Mouse (Mus musculus): ENCODE data around the gene Myo10. TPM values are rescaled to one million over a fixed set of nuclear protein-coding genes. Genes with fewer than 3 reads are reported as not detected.

The Myo10 gene
- polyA plus RNA-seq, 1 experiment from 2014 or later: 24.4 TPM

DNA sequence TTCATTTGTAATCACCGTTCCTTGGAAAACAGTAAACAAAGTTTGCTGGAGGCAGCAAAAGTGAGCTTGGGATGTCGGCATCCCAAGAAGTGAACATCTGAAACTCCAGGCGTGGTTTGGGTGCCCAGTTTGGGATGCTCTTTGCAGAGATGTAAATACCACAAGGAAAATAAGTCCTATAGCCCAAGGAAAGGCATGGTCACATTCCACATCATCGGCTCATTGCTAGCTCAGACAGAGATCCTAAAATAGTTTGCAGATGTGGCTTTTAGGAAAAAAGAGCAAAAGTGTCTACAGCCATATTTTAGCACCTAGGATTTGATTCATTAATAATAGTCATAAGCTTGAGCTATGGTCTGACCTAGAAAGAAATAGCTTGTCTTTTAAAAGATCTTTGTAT is 57.3 kb downstream of the Myo10 start:
- Histone ChIP-seq H3K9me3 (ENCODE audit: control insufficient read depth, low read length) (no peaks in the 10 kb centered on the region), H3K9ac (no peak overlapping the region), H3K4me1 (replicated peaks; ENCODE audit: control insufficient read depth, insufficient read depth, low read length) (peaks cover 18% of the 10 kb centered on the region), H3K36me3 (replicated peaks; ENCODE audit: control insufficient read depth, insufficient read depth) (no peaks in the 10 kb centered on the region), H3K27me3 (ENCODE audit: control insufficient read depth, insufficient read depth, low read length) (no peaks in the 10 kb centered on the region), H3K4me2 (replicated peaks) (no peak overlapping the region), H3K27ac (no peak overlapping the region), H3K4me3 (replicated peaks; ENCODE audit: low read length) (no peak overlapping the region)
- DNase-seq (ENCODE audit: low spot score) (no peak), ATAC-seq (ENCODE audit: low FRiP score) (no peak)
- 88% methylated on average over 4 of the region's 4 CpGs for WGBS

DNA sequence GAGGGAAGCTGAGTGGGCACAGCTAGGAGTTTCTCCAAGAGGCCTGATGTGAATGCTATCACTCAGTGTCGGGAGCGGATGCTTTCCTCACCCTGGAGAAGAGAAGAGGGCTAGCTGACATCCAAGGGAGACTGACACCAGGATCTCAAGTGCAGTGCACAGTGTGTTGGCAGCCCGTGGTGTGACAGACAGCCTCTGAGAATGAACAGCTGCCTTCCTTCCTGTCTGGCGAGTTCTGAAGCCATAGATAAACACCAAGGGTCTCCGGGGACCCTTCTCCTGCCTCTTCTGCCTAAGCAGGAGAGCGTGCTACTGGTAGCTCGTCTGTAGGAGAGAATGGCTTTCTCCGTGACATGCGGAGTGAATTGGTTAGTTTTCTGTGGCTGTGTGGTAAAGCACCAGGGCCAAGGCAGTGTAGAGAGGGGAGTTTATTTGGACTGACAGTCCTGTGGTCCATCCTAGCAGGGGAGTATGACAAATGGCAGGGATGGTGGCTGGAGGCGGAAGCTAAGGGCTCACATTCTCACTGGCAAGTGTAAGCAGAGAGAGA is 58.0 kb downstream of the Myo10 start:
- WGBS: 43% methylated on average over 10 of the region's 10 CpGs
- Histone ChIP-seq H3K36me3 (replicated peaks; ENCODE audit: control insufficient read depth, insufficient read depth) (no peaks in the 10 kb centered on the region), H3K4me3 (replicated peaks; ENCODE audit: low read length) (no peak overlapping the region), H3K4me2 (replicated peaks) (no peak overlapping the region), H3K27ac (no peak overlapping the region), H3K27me3 (ENCODE audit: control insufficient read depth, insufficient read depth, low read length) (no peaks in the 10 kb centered on the region), H3K4me1 (replicated peaks; ENCODE audit: control insufficient read depth, insufficient read depth, low read length) (peaks cover 18% of the 10 kb centered on the region), H3K9ac (no peak overlapping the region), H3K9me3 (ENCODE audit: control insufficient read depth, low read length) (no peaks in the 10 kb centered on the region)
- DNase-seq (ENCODE audit: low spot score): no peak
- ATAC-seq (ENCODE audit: low FRiP score): peak; percentile 44; the same call in 1 of the 2 replicates

DNA sequence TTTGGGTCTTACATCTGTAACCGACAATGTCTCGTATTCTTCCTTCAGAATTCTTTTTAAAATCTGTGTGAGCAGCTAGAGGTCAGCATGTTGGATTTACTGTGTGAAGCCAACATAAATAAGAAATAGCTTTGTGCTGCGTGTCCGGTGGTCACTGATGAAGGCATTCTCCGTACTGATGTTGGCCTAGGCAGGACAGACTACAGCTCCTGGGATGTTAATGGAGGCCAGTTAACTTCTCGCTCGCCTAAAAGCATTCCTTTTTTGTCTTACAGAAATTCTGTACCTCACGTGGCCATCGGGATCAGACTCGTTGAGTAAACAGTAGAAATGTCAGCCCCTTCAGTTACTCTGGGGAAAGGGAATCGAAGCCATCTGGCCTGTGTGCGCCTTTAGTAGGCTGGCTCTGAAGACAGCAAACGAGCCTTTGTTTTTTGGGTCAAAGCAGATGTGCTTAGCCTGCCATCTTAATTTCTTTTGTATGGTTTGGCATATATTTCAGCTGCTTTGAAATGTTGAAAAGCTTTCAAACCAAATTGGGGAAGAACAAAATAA is 60.7 kb downstream of the Myo10 start:
- DNase-seq (ENCODE audit: low spot score) (no peak), ATAC-seq (ENCODE audit: low FRiP score) (no peak; the same call in 1 of the 2 replicates)
- 55% methylated on average over 13 of the region's 13 CpGs for WGBS
- H3K4me2 ChIP-seq (replicated peaks): no peak overlapping the region
- no peaks in the 10 kb centered on the region for H3K36me3 ChIP-seq (replicated peaks; ENCODE audit: control insufficient read depth, insufficient read depth)
- H3K27ac ChIP-seq: no peak overlapping the region
- H3K27me3 ChIP-seq (ENCODE audit: control insufficient read depth, insufficient read depth, low read length): no peaks in the 10 kb centered on the region
- H3K9me3 ChIP-seq (ENCODE audit: control insufficient read depth, low read length): no peaks in the 10 kb centered on the region
- peaks cover 11% of the 10 kb centered on the region for H3K4me1 ChIP-seq (replicated peaks; ENCODE audit: control insufficient read depth, insufficient read depth, low read length)
- H3K4me3 ChIP-seq (replicated peaks; ENCODE audit: low read length): no peak overlapping the region
- no peak overlapping the region for H3K9ac ChIP-seq

DNA sequence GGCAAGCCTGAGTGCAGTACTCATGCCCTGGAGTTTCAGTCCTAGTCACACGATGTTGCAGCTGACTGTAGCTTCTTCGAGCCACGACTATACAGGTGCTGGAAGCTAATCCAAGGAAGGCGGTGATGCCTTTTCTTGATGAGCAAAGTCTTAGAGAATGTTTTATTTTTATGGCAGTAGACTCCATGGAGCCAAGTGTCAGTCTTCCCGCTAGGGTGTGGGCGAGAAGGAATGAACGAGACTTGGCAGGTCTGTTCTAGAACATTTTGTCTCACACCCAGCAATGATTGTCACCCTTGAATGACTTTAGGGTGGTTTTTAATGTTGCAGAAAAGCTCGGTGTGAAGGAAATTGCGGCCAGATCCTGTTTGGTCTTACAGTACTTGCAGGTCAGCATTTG is 62.9 kb downstream of the Myo10 start:
- ATAC-seq (ENCODE audit: low FRiP score): no peak
- H3K27ac ChIP-seq: no peak overlapping the region
- 93% methylated on average over 9 of the region's 9 CpGs for WGBS

DNA sequence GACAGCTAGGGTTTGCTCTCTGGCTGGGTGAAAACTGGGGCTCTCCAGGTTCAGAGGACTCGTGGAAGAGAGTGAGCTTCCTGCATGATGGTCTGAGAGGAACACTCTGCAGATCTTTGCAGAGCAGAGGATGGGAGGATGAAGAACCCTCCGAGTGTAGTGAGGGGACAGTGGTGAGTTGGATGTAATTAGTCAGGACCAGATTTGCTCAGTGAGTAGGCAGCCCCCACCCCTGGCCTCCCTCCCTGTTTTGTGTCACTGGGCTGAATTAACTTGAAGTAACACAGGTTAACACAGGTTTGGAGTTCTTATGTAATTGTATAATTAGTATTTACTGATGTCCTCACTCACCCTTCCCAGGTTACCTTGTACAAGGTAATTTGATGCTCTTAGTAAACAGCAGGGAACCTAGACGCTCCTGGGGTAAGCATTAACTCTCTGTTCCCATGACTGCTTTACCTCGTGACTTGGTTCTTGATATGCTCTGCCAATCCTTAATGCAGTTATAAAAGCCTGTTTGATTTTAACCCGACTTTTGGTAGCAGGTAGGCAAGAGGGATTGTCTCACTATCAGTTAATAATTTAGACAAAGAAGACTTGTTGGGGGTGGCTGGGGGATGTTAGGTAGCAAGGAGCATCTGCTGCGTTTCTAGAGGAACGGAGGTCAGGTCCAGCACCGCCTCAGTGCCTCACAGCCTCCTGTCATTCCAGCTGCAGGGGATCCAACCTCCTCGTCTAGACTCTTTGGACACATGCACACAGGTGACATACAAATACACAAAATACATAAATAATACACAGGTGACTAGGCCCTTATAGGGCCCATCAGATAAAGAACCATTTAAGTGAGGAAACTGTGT is 66.3 kb downstream of the Myo10 start:
- H3K4me3 ChIP-seq (replicated peaks; ENCODE audit: low read length): no peak overlapping the region
- H3K9ac ChIP-seq: no peak overlapping the region
- no peaks in the 10 kb centered on the region for H3K9me3 ChIP-seq (ENCODE audit: control insufficient read depth, low read length)
- no peaks in the 10 kb centered on the region for H3K27me3 ChIP-seq (ENCODE audit: control insufficient read depth, insufficient read depth, low read length)
- DNase-seq (ENCODE audit: low spot score): no peak
- H3K4me2 ChIP-seq (replicated peaks): no peak overlapping the region
- H3K4me1 ChIP-seq (replicated peaks; ENCODE audit: control insufficient read depth, insufficient read depth, low read length): peaks cover 12% of the 10 kb centered on the region; the same call in 1 of the 2 replicates
- no peak overlapping the region for H3K27ac ChIP-seq
- no peak for ATAC-seq (ENCODE audit: low FRiP score)
- WGBS: 55% methylated on average over 9 of the region's 9 CpGs
- H3K36me3 ChIP-seq (replicated peaks; ENCODE audit: control insufficient read depth, insufficient read depth): no peaks in the 10 kb centered on the region

More for the DNA sequence above, 62.9 kb downstream of the Myo10 start:
- Histone ChIP-seq H3K9me3 (ENCODE audit: control insufficient read depth, low read length) (no peaks in the 10 kb centered on the region), H3K4me2 (replicated peaks) (no peak overlapping the region), H3K4me3 (replicated peaks; ENCODE audit: low read length) (no peak overlapping the region), H3K27me3 (ENCODE audit: control insufficient read depth, insufficient read depth, low read length) (no peaks in the 10 kb centered on the region), H3K36me3 (replicated peaks; ENCODE audit: control insufficient read depth, insufficient read depth) (no peaks in the 10 kb centered on the region), H3K9ac (no peak overlapping the region), H3K4me1 (replicated peaks; ENCODE audit: control insufficient read depth, insufficient read depth, low read length) (peaks cover 19% of the 10 kb centered on the region)
- DNase-seq (ENCODE audit: low spot score): no peak

DNA sequence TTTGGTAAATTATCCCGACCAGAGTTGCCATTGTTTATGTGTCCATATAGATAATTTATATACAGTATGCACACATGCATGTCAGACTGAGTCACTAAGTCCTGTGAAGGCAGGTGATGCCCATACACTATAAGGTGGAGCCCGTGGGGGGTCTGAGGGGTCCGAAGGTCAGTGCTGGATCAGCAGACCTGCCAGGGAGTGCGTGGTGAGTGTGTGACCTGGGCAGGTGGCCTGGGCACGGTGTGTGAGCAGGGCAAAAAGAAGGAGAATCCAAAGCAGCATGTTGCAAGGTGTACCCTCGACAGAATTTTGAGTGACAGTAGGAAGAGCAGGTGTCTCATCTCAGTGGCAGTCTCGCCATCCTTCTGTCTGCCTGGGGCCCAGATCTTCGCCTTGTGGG is 67.2 kb downstream of the Myo10 start:
- Histone ChIP-seq H3K4me1 (replicated peaks; ENCODE audit: control insufficient read depth, insufficient read depth, low read length) (peaks cover 12% of the 10 kb centered on the region; the same call in 1 of the 2 replicates), H3K36me3 (replicated peaks; ENCODE audit: control insufficient read depth, insufficient read depth) (no peaks in the 10 kb centered on the region), H3K9ac (no peak overlapping the region), H3K27me3 (ENCODE audit: control insufficient read depth, insufficient read depth, low read length) (no peaks in the 10 kb centered on the region), H3K4me3 (replicated peaks; ENCODE audit: low read length) (no peak overlapping the region), H3K9me3 (ENCODE audit: control insufficient read depth, low read length) (no peaks in the 10 kb centered on the region), H3K27ac (no peak overlapping the region), H3K4me2 (replicated peaks) (no peak overlapping the region)
- 69% methylated on average over 8 of the region's 8 CpGs for WGBS
- peak; percentile 25; the same call in 1 of the 2 replicates for ATAC-seq (ENCODE audit: low FRiP score)
- DNase-seq (ENCODE audit: low spot score): no peak

DNA sequence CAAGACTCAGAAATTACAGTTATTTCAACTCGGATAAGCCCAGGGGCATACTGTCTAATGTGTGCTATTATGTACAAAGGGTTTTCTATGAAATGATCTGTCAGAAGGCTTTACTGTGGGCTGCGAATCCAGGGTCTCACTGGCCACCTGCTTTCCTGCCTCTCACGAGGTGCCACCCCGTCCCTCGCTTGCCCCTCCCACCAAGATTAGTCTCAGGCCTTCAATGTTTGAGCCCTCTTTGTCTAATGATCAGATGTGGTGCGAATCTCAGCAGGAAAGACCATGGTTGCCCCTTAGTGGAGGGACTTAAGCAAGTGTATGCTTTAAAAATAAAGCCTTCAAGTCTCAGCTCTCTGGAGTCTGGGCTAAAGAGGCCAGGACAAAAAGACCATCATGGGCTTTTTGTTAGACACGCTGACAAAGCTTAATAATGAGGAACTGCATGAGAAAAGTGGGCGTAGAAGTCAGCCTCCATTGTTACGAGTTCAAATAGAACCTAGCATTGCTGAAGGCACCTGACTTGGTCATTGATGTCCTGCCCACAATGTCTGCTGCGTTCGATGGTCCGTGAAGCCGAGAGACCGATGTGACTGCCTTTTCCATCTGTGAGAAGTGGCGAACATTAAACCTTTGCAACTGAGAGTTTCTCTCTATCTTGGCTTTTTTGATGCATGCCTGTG is 67.9 kb downstream of the Myo10 start:
- ATAC-seq (ENCODE audit: low FRiP score) (peak; percentile 44; the same call in 1 of the 2 replicates), DNase-seq (ENCODE audit: low spot score) (no peak)
- no peaks in the 10 kb centered on the region for H3K27me3 ChIP-seq (ENCODE audit: control insufficient read depth, insufficient read depth, low read length)
- WGBS: 19% methylated on average over 15 of the region's 15 CpGs
- no peak overlapping the region for H3K27ac ChIP-seq
- peaks cover 12% of the 10 kb centered on the region; the same call in 1 of the 2 replicates for H3K4me1 ChIP-seq (replicated peaks; ENCODE audit: control insufficient read depth, insufficient read depth, low read length)
- H3K36me3 ChIP-seq (replicated peaks; ENCODE audit: control insufficient read depth, insufficient read depth): no peaks in the 10 kb centered on the region
- H3K9me3 ChIP-seq (ENCODE audit: control insufficient read depth, low read length): no peaks in the 10 kb centered on the region
- H3K4me3 ChIP-seq (replicated peaks; ENCODE audit: low read length): no peak overlapping the region
- H3K9ac ChIP-seq: no peak overlapping the region
- no peak overlapping the region for H3K4me2 ChIP-seq (replicated peaks)

DNA sequence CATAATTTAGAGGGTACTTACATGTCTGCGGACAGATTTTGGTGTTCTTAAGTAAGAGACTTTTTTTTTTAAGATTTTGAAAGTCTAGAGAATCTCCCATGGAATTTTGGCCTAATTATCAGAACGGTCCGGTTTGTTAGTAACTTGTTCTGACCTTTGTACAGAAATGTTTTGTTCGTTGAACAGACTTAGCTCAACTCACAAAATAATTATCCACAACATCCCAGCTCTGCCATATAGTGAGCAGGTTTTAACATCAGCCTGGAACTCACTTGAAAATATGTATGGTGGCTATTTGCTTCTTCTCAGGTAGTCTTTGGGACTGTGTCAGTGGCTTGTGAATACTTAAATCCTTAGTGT is 68.4 kb downstream of the Myo10 start:
- Histone ChIP-seq H3K4me3 (replicated peaks; ENCODE audit: low read length) (no peak overlapping the region), H3K4me2 (replicated peaks) (no peak overlapping the region), H3K9ac (no peak overlapping the region), H3K9me3 (ENCODE audit: control insufficient read depth, low read length) (no peaks in the 10 kb centered on the region), H3K4me1 (replicated peaks; ENCODE audit: control insufficient read depth, insufficient read depth, low read length) (peaks cover 12% of the 10 kb centered on the region; the same call in 1 of the 2 replicates), H3K36me3 (replicated peaks; ENCODE audit: control insufficient read depth, insufficient read depth) (no peaks in the 10 kb centered on the region), H3K27me3 (ENCODE audit: control insufficient read depth, insufficient read depth, low read length) (no peaks in the 10 kb centered on the region), H3K27ac (no peak overlapping the region)
- DNase-seq (ENCODE audit: low spot score) (no peak), ATAC-seq (ENCODE audit: low FRiP score) (no peak)
- 75% methylated on average over 4 of the region's 4 CpGs for WGBS
